Mouse (Mus musculus) kidney, embryonic 14.5 days (tissue): ENCODE results near the gene Ubxn6. TPM values are rescaled to one million over a fixed set of nuclear protein-coding genes. Genes with fewer than 3 reads are reported as not detected.
"Not testable (repeated sequence)": the region's sequence is repeated elsewhere in the genome, so short reads cannot be mapped to it uniquely, and the experiment has no call there.

Source experiments
- ATAC-seq: fragments of 200-750 bp; cut with Nextera tagmentation; 2 replicates; pipeline ENCODE4 v1.8.0; 2017; ENCODE audit warnings: moderate number of reproducible peaks, mild to moderate bottlenecking, moderate TSS enrichment, moderate library complexity; ENCODE audit not compliant: low FRiP score, low TSS enrichment
- H3K27ac ChIP-seq: fragments of 300-500 bp; sonication (generic); 2 replicates; pipeline ENCODE4 v1.5.1; 2014; ENCODE audit warnings: low read depth, mild to moderate bottlenecking, low read length, moderate library complexity, mixed read lengths
- H3K27me3 ChIP-seq: fragments of 300-500 bp; sonication (generic); 2 replicates; pipeline ENCODE4 v1.6.1; 2014; ENCODE audit warnings: mild to moderate bottlenecking, low read length; ENCODE audit not compliant: control insufficient read depth, insufficient read depth
- H3K36me3 ChIP-seq: fragments of 300-500 bp; sonication (generic); 2 replicates; pipeline ENCODE4 v1.6.1; 2014; ENCODE audit warnings: low read length, mixed read lengths; ENCODE audit not compliant: control insufficient read depth, insufficient read depth
- H3K4me1 ChIP-seq: fragments of 300-500 bp; sonication (generic); 2 replicates; pipeline ENCODE4 v1.6.1; 2014; ENCODE audit warnings: low read length, mixed read lengths; ENCODE audit not compliant: control insufficient read depth, insufficient read depth
- H3K4me2 ChIP-seq: fragments of 300-500 bp; sonication (generic); replicated peaks from 2 replicates; pipeline ENCODE4 v1.6.1; 2014; ENCODE audit warnings: low read depth, mild to moderate bottlenecking, low read length
- H3K4me3 ChIP-seq: fragments of 300-500 bp; sonication (generic); 2 replicates; pipeline ENCODE4 v1.5.1; 2014; ENCODE audit warnings: mild to moderate bottlenecking, low read length
- H3K9ac ChIP-seq: fragments of 300-500 bp; sonication (generic); 2 replicates; pipeline ENCODE4 v1.6.1; 2014; ENCODE audit warnings: low read depth, mild to moderate bottlenecking, low read length, moderate library complexity
- H3K9me3 ChIP-seq: fragments of 300-500 bp; sonication (generic); 2 replicates; pipeline ENCODE4 v1.6.1; 2016; ENCODE audit warnings: low read length; ENCODE audit not compliant: control insufficient read depth
- WGBS: fragments of 180-500 bp; shearing (Covaris S2); extraction: QIAGEN DNeasy Blood & Tissue Kit; methylation state at CpG from one replicate; pipeline ENCODE4 v1.1.7; 2014; 5-methylcytosine and 5-hydroxymethylcytosine counted together
- polyA plus RNA-seq: library from polyadenylated mRNA; unstranded; fragments of >200 nt; fragmentation: Nextera tagmentation; extraction: Ambion mirVana; gene quantifications from 2 replicates; pipeline ENCODE4 v1.2.1, GENCODE M21; 2014

The Ubxn6 gene
- polyA plus RNA-seq, 1 experiment from 2014 or later: 42.8 TPM

GRCm38 (mm10) chr17:56104821-56105220 is 30.0 kb upstream of the Ubxn6 start:
- H3K36me3 ChIP-seq: peaks cover 39% of the 10 kb centered on the region
- not testable (repeated sequence) for H3K9me3 ChIP-seq, H3K9ac ChIP-seq, H3K27ac ChIP-seq, H3K4me1 ChIP-seq, H3K27me3 ChIP-seq, H3K4me2 ChIP-seq, H3K4me3 ChIP-seq, ATAC-seq
- WGBS: 90% methylated on average over 1 of the region's 5 CpGs

GRCm38 (mm10) chr17:56103465-56104285 is 28.8 kb upstream of the Ubxn6 start:
- H3K9ac ChIP-seq: no peak overlapping the region
- no peak for ATAC-seq
- no peak overlapping the region for H3K27ac ChIP-seq
- H3K36me3 ChIP-seq: peaks cover 49% of the 10 kb centered on the region
- H3K27me3 ChIP-seq: no peaks in the 10 kb centered on the region
- no peaks in the 10 kb centered on the region for H3K4me1 ChIP-seq
- H3K9me3 ChIP-seq: no peaks in the 10 kb centered on the region
- WGBS: 97% methylated on average over 8 of the region's 8 CpGs
- no peak overlapping the region for H3K4me2 ChIP-seq
- H3K4me3 ChIP-seq: no peak overlapping the region

- Histone ChIP-seq H3K4me1 (no peaks in the 10 kb centered on the region), H3K36me3 (peaks cover 56% of the 10 kb centered on the region), H3K4me2 (no peak overlapping the region), H3K27ac (no peak overlapping the region), H3K9me3 (no peaks in the 10 kb centered on the region), H3K27me3 (no peaks in the 10 kb centered on the region), H3K4me3 (no peak overlapping the region), H3K9ac (no peak overlapping the region)
- ATAC-seq: no peak
- WGBS: 94% methylated on average over 9 of the region's 9 CpGs
Observed at GRCm38 (mm10) chr17:56102927-56103326, 28.1 kb upstream of the Ubxn6 start.

- no peaks in the 10 kb centered on the region for H3K27me3 ChIP-seq
- H3K36me3 ChIP-seq: peaks cover 64% of the 10 kb centered on the region
- H3K4me3 ChIP-seq: no peak overlapping the region
- H3K9me3 ChIP-seq: no peaks in the 10 kb centered on the region
- 92% methylated on average over 5 of the region's 5 CpGs for WGBS
- no peak for ATAC-seq
- no peak overlapping the region for H3K9ac ChIP-seq
- no peaks in the 10 kb centered on the region for H3K4me1 ChIP-seq
- H3K4me2 ChIP-seq: no peak overlapping the region
- H3K27ac ChIP-seq: no peak overlapping the region
Observed at GRCm38 (mm10) chr17:56102158-56102557, 27.3 kb upstream of the Ubxn6 start.

GRCm38 (mm10) chr17:56100811-56101210 is 26.0 kb upstream of the Ubxn6 start:
- H3K27me3 ChIP-seq: no peaks in the 10 kb centered on the region
- H3K9ac ChIP-seq: no peak overlapping the region
- H3K4me2 ChIP-seq: no peak overlapping the region
- WGBS: 94% methylated on average over 3 of the region's 3 CpGs
- ATAC-seq: no peak
- H3K9me3 ChIP-seq: no peaks in the 10 kb centered on the region
- H3K27ac ChIP-seq: no peak overlapping the region
- no peak overlapping the region for H3K4me3 ChIP-seq
- H3K4me1 ChIP-seq: no peaks in the 10 kb centered on the region
- peaks cover 78% of the 10 kb centered on the region for H3K36me3 ChIP-seq

- ATAC-seq: no peak
- H3K4me1 ChIP-seq: no peaks in the 10 kb centered on the region
- no peaks in the 10 kb centered on the region for H3K27me3 ChIP-seq
- H3K4me2 ChIP-seq: no peak overlapping the region
- H3K4me3 ChIP-seq: no peak overlapping the region
- H3K9ac ChIP-seq: no peak overlapping the region
- H3K36me3 ChIP-seq: peaks cover 85% of the 10 kb centered on the region
- no peak overlapping the region for H3K27ac ChIP-seq
- WGBS: 92% methylated on average over 15 of the region's 15 CpGs
- H3K9me3 ChIP-seq: no peaks in the 10 kb centered on the region
Observed at GRCm38 (mm10) chr17:56098711-56099572, 24.1 kb upstream of the Ubxn6 start.

- no peak overlapping the region for H3K4me2 ChIP-seq
- no peak overlapping the region for H3K9ac ChIP-seq
- H3K27ac ChIP-seq: no peak overlapping the region
- WGBS: 89% methylated on average over 8 of the region's 8 CpGs
- no peak overlapping the region for H3K4me3 ChIP-seq
- H3K27me3 ChIP-seq: no peaks in the 10 kb centered on the region
- no peak for ATAC-seq
- peaks cover 85% of the 10 kb centered on the region for H3K36me3 ChIP-seq
- H3K4me1 ChIP-seq: no peaks in the 10 kb centered on the region
- H3K9me3 ChIP-seq: no peaks in the 10 kb centered on the region
Observed at GRCm38 (mm10) chr17:56098180-56098579, 23.4 kb upstream of the Ubxn6 start.

GRCm38 (mm10) chr17:56096883-56097282 is 22.1 kb upstream of the Ubxn6 start:
- Histone ChIP-seq H3K9ac (no peak overlapping the region), H3K9me3 (no peaks in the 10 kb centered on the region), H3K36me3 (peaks cover 78% of the 10 kb centered on the region), H3K4me2 (no peak overlapping the region), H3K4me3 (no peak overlapping the region), H3K27ac (no peak overlapping the region), H3K4me1 (no peaks in the 10 kb centered on the region), H3K27me3 (no peaks in the 10 kb centered on the region)
- no peak for ATAC-seq
- 93% methylated on average over 12 of the region's 12 CpGs for WGBS

GRCm38 (mm10) chr17:56092794-56093193 is 18.0 kb upstream of the Ubxn6 start:
- Histone ChIP-seq H3K4me3 (no peak overlapping the region), H3K27ac (no peak overlapping the region), H3K4me2 (no peak overlapping the region), H3K4me1 (no peaks in the 10 kb centered on the region), H3K36me3 (peaks cover 65% of the 10 kb centered on the region), H3K9me3 (no peaks in the 10 kb centered on the region), H3K27me3 (no peaks in the 10 kb centered on the region), H3K9ac (no peak overlapping the region)
- ATAC-seq: no peak
- 96% methylated on average over 1 of the region's 1 CpGs for WGBS
